Mouse (Mus musculus) MEL (cell line): ENCODE measurements around the gene Hes1.

Experiments
- CHD1 ChIP-seq: IDR thresholded peaks from 2 replicates; pipeline ENCODE4 v1.6.1; 2012; ENCODE audit warnings: low read depth, mild to moderate bottlenecking, inconsistent platforms, low read length, improper control_type of control experiment
- CHD2 ChIP-seq: IDR thresholded peaks from 2 replicates; pipeline ENCODE4 v1.6.1; 2011; ENCODE audit warnings: low read length, improper control_type of control experiment
- CTCF ChIP-seq, 3 experiments: IDR thresholded peaks in 2 of 3; conservative IDR thresholded peaks in 1 of 3; 2 replicates each; pipeline ENCODE4 v1.5.1; 2011 to 2012; ENCODE audit warnings: low read length in 3 of 3, low read depth in 2 of 3, mild to moderate bottlenecking in 2 of 3, improper control_type of control experiment in 1 of 3, inconsistent platforms in 1 of 3, mixed read lengths in 1 of 3, moderate library complexity in 1 of 3; ENCODE audit not compliant: control insufficient read depth in 1 of 3, insufficient read depth in 1 of 3, poor library complexity in 1 of 3, severe bottlenecking in 1 of 3
- EP300 ChIP-seq, 2 experiments: IDR thresholded peaks; 2 replicates each; pipeline ENCODE4 v1.6.1; 2011; ENCODE audit warnings: improper control_type of control experiment in 2 of 2, low read length in 2 of 2, low read depth in 1 of 2, mild to moderate bottlenecking in 1 of 2
- GATA1 ChIP-seq: IDR thresholded peaks from 2 replicates; pipeline ENCODE4 v1.6.1; 2011; ENCODE audit warnings: low read depth, low read length, improper control_type of control experiment
- MAFK ChIP-seq: IDR thresholded peaks from 2 replicates; pipeline ENCODE4 v1.6.1; 2011; ENCODE audit warnings: low read depth, mild to moderate bottlenecking, low read length, improper control_type of control experiment, borderline replicate concordance
- MAZ ChIP-seq: IDR thresholded peaks from 2 replicates; pipeline ENCODE4 v1.6.1; 2012; ENCODE audit warnings: low read depth, mild to moderate bottlenecking, inconsistent platforms, low read length, improper control_type of control experiment
- NELFE ChIP-seq: IDR thresholded peaks from 2 replicates; pipeline ENCODE4 v1.6.1; 2011; ENCODE audit warnings: low read depth, low read length, improper control_type of control experiment
- POLR2A ChIP-seq, 2 experiments: IDR thresholded peaks; 2 replicates each; pipeline ENCODE4 v1.6.1; 2011 to 2012; ENCODE audit warnings: low read length in 2 of 2, mild to moderate bottlenecking in 2 of 2, control low read depth in 1 of 2, improper control_type of control experiment in 1 of 2, low read depth in 1 of 2, moderate library complexity in 1 of 2; ENCODE audit not compliant: control insufficient read depth in 1 of 2, insufficient read depth in 1 of 2, poor library complexity in 1 of 2
- RAD21 ChIP-seq: IDR thresholded peaks from 2 replicates; pipeline ENCODE4 v1.6.1; 2011; ENCODE audit warnings: mild to moderate bottlenecking, low read depth, low read length, improper control_type of control experiment
- TCF12 ChIP-seq: IDR thresholded peaks from 2 replicates; pipeline ENCODE4 v1.6.1; 2014; ENCODE audit warnings: low read depth, mild to moderate bottlenecking, inconsistent platforms, low read length, improper control_type of control experiment, moderate library complexity
- ZMIZ1 ChIP-seq: IDR thresholded peaks from 2 replicates; pipeline ENCODE4 v1.6.1; 2012; ENCODE audit warnings: low read depth, mild to moderate bottlenecking, inconsistent platforms, low read length, improper control_type of control experiment, moderate library complexity

DNA sequence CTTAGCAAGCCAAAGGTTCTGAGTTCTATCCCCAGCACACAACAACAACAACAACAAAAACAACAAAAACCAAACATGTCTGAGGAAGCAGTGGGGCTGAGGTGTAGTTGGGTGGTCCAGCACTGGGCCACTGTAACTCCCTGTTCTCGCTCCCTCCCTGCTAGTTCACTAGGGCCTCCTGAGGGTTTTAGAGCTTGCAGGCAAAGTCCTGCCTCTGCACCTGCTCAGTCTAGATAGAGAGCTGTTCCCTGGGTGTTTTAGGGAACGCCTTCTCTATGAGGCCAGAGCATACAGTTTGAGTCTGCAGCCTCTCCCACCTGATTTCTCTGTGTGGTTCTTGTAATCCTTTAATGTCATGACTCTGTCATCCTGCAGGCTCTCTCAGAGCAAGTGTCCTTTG lies 11.9 kb upstream of the Hes1 start:
- TF ChIP-seq EP300 (IDR thresholded peaks at IDR 0.05; ENCODE audit: low read depth in 1 of 2, low read length in 2 of 2) = no peak
- TF ChIP-seq MAFK = no peak
- TF ChIP-seq CTCF (IDR thresholded peaks at IDR 0.05 in 2 of 3, conservative IDR thresholded peaks at IDR 0.05 in 1 of 3; ENCODE audit: control insufficient read depth in 1 of 3, insufficient read depth in 1 of 3, low read depth in 2 of 3, low read length in 3 of 3, poor library complexity in 1 of 3, severe bottlenecking in 1 of 3) = no peak
- TF ChIP-seq MAZ = no peak
- no peak for TF ChIP-seq RAD21
- TF ChIP-seq POLR2A (IDR thresholded peaks at IDR 0.05; ENCODE audit: control insufficient read depth in 1 of 2, insufficient read depth in 1 of 2, low read depth in 1 of 2, low read length in 2 of 2, poor library complexity in 1 of 2) = no peak
- no peak for TF ChIP-seq CHD1
- TF ChIP-seq TCF12 = no peak
- TF ChIP-seq CHD2 = no peak
- TF ChIP-seq NELFE = no peak
- no peak for TF ChIP-seq ZMIZ1
- TF ChIP-seq GATA1 = no peak
